Mouse (Mus musculus): ENCODE measurements at regions not wholly inside any gene's neighbourhood (a gene's known extent, or its start where the extent isn't known, plus 50 kb on each side); places are given as distances from the start of the nearest gene placed in this dataset.

DNA sequence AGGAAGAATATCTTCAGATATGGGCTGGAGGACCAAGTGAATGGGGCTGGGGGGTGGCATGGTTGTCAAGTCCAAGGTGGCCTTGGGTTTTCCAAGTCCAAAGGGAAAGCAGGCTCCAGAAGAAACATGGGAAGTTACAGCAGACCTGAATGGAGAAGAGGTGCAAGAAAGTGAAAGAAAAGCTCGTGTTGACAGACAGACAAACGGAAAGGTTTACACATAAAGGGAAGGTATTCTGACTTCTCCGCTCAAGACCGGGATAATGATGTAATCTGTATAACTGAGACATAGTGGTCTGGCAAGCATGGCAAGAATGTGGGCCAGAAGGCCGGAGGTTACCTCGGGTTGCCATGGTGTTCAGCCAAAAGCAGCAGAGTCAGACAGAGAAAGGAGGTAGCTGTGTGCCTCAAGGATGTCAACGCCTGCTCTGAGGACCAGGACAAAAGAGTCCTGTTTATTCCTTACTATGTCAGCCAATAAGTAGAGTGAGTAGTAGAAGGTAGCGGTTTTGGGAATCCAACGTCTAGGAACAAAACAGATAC is 50.8 kb upstream of the Elk3 start:
- DNase-seq (ENCODE audit: low spot score) = no peak

DNA sequence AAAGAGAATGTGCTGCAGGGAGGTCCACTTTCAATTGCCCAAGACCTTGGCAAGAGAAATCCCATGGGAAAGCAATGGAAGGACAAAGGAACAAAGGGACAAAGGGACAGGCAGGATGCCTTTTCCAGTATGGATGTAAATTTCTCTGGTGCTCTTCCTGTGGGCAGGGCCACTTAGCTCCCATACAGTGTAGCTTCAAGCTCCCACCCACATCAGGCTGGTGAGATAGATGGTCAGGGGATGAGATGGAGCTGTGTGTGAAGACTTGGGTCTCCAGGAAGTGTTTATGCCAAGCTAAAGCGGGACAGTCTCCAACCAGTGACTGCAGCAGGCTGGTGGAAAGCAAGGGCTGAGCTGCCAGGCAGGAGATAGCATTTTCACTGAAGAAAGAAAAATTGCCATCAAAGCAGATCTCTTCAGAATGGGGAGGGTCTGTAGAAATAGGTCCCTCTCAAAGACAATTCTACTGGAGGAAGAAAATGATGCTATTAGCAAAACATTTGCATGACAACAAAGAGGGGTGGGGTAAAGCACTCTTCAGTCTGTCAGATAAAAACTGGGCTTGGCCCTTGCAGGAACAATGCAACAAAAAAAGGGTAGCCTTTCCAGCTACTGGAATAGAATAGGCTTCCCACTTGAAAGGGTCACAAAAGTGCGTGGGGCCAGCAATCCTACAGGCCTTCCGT is 53.3 kb upstream of the Elk3 start:
- DNase-seq (ENCODE audit: low spot score) = no peak

DNA sequence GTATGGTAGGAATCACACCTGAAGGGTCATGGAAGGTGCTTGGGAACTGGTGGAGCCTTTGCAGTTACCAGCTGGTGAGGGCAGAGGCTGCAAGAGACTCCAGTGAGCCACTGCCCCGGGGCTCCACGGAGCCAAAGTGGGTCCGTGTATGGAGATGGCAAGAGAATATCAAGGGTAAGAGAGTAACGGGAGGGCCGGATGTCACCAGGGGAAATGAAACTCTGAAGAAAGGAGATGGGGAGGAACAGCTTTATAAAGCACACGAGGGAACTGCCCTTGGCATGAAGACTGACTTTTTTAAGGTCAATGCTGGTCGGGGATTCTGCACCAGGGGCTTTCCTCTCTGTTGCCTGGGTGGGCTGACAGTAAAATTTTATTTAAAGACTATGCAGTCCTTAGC is 53.9 kb upstream of the Elk3 start:
- DNase-seq (ENCODE audit: low spot score) = no peak

- no peak for DNase-seq (ENCODE audit: low spot score)
These were observed 54.4 kb upstream of the Elk3 start for GRCm38 (mm10) chr10:93365318-93365717.

DNA sequence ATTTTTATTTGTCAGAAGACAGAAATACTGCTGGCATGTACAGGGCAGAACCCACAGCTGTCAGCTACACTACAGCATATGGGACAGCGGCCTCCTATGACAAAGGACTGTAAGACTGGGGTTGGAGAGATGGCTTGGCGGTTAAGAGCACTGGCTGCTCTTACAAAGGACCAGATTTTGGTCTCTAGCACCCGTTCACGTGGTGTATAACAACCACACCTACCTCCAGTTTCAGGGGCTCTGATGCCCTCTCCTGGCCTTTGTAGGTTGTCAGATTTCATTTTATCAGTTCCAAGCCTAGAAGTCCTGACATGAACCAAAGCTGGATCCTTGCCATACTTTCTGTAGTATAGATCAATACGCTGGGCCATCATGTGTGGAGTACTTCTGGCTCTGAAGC is 54.9 kb upstream of the Elk3 start:
- no peak for DNase-seq (ENCODE audit: low spot score)

GRCm38 (mm10) chr10:93369737-93370136 is 58.8 kb upstream of the Elk3 start:
- no peak for DNase-seq (ENCODE audit: low spot score)

GRCm38 (mm10) chr10:93370331-93370730 is 59.4 kb upstream of the Elk3 start:
- DNase-seq (ENCODE audit: low spot score) = no peak

DNA sequence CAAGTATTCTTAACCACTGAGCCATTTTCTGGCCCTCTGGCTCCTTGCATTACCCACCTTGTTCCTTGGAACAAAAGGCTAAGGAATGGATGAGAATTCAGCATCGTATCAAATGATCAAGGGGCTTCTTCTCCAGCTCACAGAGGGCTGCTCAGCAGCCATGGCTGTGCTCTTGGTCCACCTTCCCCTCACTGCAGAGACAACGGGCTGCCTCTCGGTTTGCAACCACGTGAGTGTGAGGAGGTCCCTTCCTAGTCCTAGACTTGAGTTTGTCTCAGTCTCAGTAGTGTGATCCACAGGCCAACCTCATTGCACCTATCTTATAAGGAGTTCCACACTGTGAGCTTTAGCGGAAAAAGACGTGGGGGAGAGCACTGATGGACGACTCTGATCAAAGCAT is 61.3 kb upstream of the Elk3 start:
- DNase-seq (ENCODE audit: low spot score) = no peak

- DNase-seq (ENCODE audit: low spot score) = no peak
These were observed 62.3 kb upstream of the Elk3 start for GRCm38 (mm10) chr10:93373265-93373664.

- DNase-seq (ENCODE audit: low spot score) = no peak
These were observed 63.2 kb upstream of the Elk3 start for GRCm38 (mm10) chr10:93373954-93374689.

GRCm38 (mm10) chr10:93374690-93374994 is 63.7 kb upstream of the Elk3 start:
- DNase-seq (ENCODE audit: low spot score) = no peak

DNA sequence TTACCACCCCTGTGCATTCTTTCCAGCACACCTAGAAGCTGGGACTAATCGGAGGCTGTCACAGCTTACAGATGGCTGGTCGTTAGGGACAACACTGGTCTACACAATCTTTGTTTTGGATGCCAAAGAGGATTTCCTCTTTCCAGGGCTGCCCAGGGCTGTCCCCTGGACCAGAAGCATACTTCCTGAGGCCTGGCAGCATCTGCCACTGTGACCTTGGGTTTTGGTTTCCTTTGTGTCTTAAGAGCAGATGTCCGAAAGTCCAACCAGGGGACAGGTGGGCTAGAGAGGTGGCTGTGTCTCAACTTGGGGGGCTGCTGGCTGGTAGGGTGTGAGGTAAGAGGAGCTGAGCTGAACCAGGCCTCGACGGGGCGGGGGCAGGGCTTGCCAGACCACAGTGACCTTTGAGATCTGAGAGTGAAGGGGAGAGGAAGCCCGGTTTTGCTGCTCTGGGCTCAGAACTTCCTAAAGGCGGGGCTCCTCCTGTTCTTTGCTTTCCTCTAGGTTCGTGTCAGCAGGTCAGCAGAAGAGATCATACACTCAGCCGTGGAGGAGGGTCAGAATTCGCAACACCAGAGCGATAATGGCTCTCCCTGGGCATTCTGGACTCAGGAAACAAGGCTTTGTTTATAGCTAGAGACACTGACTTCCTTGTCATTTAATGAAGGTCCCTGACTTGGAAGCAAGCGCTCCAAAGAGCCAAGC is 64.2 kb upstream of the Elk3 start:
- peak; percentile 21 for DNase-seq (ENCODE audit: low spot score)

GRCm38 (mm10) chr10:93375771-93376170 is 64.8 kb upstream of the Elk3 start:
- no peak for DNase-seq (ENCODE audit: low spot score)

GRCm38 (mm10) chr10:93376457-93376941 is 65.6 kb upstream of the Elk3 start:
- DNase-seq (ENCODE audit: low spot score) = peak; percentile 14

- DNase-seq (ENCODE audit: low spot score) = no peak
These were observed 63.9 kb upstream of the Lta4h start for GRCm38 (mm10) chr10:93389276-93389675.

DNA sequence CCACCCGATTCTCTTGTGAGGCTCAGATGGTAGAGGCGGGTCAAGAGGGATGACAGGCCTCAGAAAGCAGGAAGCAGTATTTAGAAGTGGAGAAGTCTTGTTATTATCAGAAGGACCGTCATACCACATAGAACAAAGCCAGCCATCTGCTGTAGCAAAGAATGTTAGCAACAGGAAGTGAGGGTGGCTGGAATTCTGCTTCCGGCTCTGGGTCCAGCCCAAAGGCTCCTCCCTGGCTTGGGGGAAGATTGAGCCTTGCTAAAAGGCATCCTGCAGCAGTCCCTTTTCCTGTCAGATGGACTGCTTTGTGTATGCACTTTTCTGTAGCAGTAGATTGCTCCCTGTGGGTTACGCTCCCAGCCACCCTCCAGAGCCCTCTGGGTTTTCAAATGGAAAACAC is 61.9 kb upstream of the Lta4h start:
- no peak for DNase-seq (ENCODE audit: low spot score)

GRCm38 (mm10) chr10:93393902-93394301 is 59.3 kb upstream of the Lta4h start:
- no peak for DNase-seq (ENCODE audit: low spot score)

DNA sequence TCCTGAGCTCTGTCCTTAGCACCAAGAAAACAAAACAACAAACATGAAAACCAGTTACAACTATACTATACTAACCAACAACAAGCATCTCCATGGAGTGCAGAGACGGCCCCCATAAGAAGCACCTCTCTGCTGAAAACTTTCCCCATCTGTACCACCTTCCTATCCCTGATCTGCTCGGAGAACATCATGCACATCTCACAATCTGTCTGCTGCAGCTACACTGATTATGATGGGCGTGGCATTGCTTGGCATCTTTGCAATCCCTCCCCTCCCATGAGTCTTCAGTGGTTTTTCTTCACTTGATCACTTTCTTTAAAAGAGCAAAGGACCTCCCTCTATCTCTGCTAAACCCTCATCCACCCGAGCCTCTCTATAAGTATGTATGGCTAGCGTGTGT is 55.5 kb upstream of the Lta4h start:
- DNase-seq (ENCODE audit: low spot score) = no peak

GRCm38 (mm10) chr10:93398531-93399320 is 54.5 kb upstream of the Lta4h start:
- no peak for DNase-seq (ENCODE audit: low spot score)

DNA sequence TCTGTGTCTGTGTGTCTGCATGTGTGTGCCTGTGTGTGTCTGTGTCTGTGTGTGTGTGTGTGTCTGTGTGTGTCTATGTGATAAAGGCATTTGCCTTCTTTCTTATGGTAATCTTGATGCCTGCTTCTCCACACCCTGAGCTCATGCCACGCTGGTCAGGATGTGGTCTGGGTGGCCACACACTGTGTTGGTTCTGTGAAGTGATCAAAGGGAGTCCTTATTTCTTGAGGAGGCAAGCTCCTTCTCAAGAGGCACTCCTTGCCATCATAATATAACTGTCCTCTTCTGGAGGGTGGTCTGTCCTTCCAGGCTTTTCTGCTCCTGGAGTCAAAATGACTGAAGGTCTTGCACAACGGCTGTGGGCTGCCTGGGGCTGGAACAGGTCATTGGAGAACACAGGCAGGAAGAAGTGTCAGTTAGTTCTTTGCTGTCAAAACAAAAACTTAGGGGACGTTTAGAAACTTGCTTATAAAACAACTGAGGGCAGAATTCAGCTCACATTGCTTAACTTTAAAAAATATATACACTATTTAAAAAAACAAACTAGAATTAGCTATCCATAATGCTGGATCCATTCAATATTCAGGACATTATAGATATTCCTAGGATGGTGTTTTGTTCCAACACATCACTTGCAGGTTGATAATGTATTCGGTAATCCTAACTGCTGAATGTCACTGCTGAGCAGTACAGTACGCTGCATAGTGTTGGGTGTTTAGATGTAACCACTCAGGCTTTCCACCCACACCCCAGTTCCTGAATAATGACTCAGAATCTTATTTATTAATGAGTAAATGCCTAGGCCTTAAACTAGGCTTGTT is 50.3 kb upstream of the Lta4h start:
- DNase-seq (ENCODE audit: low spot score) = no peak
